9 mouse cellular contexts compared by ENCODE assay signal in genomic region chr9:65022580-65023135, GRCm38 (mm10). TPM values are rescaled to one million over a fixed set of nuclear protein-coding genes. Genes with fewer than 3 reads are reported as not detected.
DNase-seq lines count a peak whose midpoint lies in the region; ATAC-seq and TF ChIP-seq lines count a peak whose summit lies in the region.
"Had no signal": no experiment of that assay in that cellular context is flagged by ENCODE, and none has a peak within 500 bp of the region (broad histone marks: within the 10 kb centered on the region; RNA-seq: fewer than 3 reads in every experiment).

No protein-coding gene starts in this region.

- 0 out of 2 replicates have a peak overlapping the region, but pooled peaks have one; percentile 99 for H3K9ac ChIP-seq in midbrain, embryonic 13.5 days (replicated peaks)
- H3K9ac ChIP-seq in midbrain, embryonic 14.5 days (replicated peaks; ENCODE audit: low read length), result no peak overlapping the region

- H3K27ac ChIP-seq in gastrocnemius, adult 2 months, result peak overlapping the region; percentile 96
- H3K27ac ChIP-seq in midbrain, embryonic 13.5 days, result peak overlapping the region; percentile 94; the same call in 1 of the 2 replicates
- no peak overlapping the region; the same call in 1 of the 2 replicates for H3K27ac ChIP-seq in midbrain, embryonic 14.5 days (replicated peaks; ENCODE audit: low read depth, low read length)
- peak overlapping the region; percentile 15; the same call in 1 of the 2 replicates for H3K27ac ChIP-seq in small intestine, adult 2 months (ENCODE audit: insufficient read depth, low read depth, low read length)

- TF ChIP-seq CTCF in gastrocnemius, adult 2 months (IDR thresholded peaks at IDR 0.05), result no peak
- TF ChIP-seq CTCF in small intestine, adult 2 months (IDR thresholded peaks at IDR 0.05; ENCODE audit: extremely low read depth, insufficient read length, insufficient replicate concordance, low read depth, low read length), result no peak

- peak overlapping the region; percentile 84; the same call in 1 of the 2 replicates for H3K4me2 ChIP-seq in midbrain, embryonic 13.5 days (replicated peaks)
- no peak overlapping the region for H3K4me2 ChIP-seq in midbrain, embryonic 14.5 days (ENCODE audit: low read length)

- H3K4me1 ChIP-seq in midbrain, embryonic 13.5 days (replicated peaks), result peaks cover 44% of the 10 kb centered on the region
- H3K4me1 ChIP-seq in midbrain, embryonic 14.5 days (ENCODE audit: control insufficient read depth, insufficient read depth, low read length), result peaks cover 34% of the 10 kb centered on the region
- peaks cover 18% of the 10 kb centered on the region; the same call in 1 of the 2 replicates for H3K4me1 ChIP-seq in small intestine, adult 2 months (ENCODE audit: control insufficient read depth, insufficient read depth, insufficient read length, low read length)

- no peak for TF ChIP-seq POLR2A in small intestine, adult 2 months (IDR thresholded peaks at IDR 0.05; ENCODE audit: low read depth, low read length)

- 0 out of 2 replicates have a peak, but pooled peaks cover 12% of the 10 kb centered on the region for H3K27me3 ChIP-seq in midbrain, embryonic 13.5 days
- no peaks in the 10 kb centered on the region for H3K27me3 ChIP-seq in midbrain, embryonic 14.5 days (ENCODE audit: control insufficient read depth, insufficient read depth, low read length)
- H3K27me3 ChIP-seq in small intestine, adult 2 months (ENCODE audit: control insufficient read depth, insufficient read depth, low read length), result no peaks in the 10 kb centered on the region

- 66% methylated on average over 4 of the region's 4 CpGs for WGBS in midbrain, embryonic 13.5 days
- WGBS in midbrain, embryonic 14.5 days, result 77% methylated on average over 4 of the region's 4 CpGs
- WGBS in small intestine, adult 2 months, result 22% methylated on average over 4 of the region's 4 CpGs

- no peak for DNase-seq in gastrocnemius, adult 2 months
- no peak for DNase-seq in gastrocnemius, postnatal 25 days
- DNase-seq in midbrain, embryonic 14.5 days, result no peak
- DNase-seq in adrenal gland, postnatal 14 days, result peak; percentile 87
- no peak for DNase-seq in urinary bladder, adult 18-20 months (ENCODE audit: low spot score in 2 of 2)
- no peak for DNase-seq in left cerebral cortex, postnatal 25 days (ENCODE audit: low spot score in 2 of 2)
- DNase-seq: right cerebral cortex, adult 18-20 months had no signal

- H3K36me3 ChIP-seq in midbrain, embryonic 13.5 days, result no peaks in the 10 kb centered on the region
- H3K36me3 ChIP-seq in midbrain, embryonic 14.5 days (ENCODE audit: control insufficient read depth, insufficient read depth, low read length), result no peaks in the 10 kb centered on the region
- no peaks in the 10 kb centered on the region for H3K36me3 ChIP-seq in small intestine, adult 2 months (ENCODE audit: control insufficient read depth, insufficient read depth, low read length)

- no peak for ATAC-seq in midbrain, embryonic 13.5 days
- ATAC-seq in midbrain, embryonic 14.5 days (ENCODE audit: low FRiP score, low TSS enrichment), result no peak

- no peak overlapping the region for H3K4me3 ChIP-seq in gastrocnemius, adult 2 months
- no peak overlapping the region for H3K4me3 ChIP-seq in midbrain, embryonic 13.5 days (replicated peaks)
- no peak overlapping the region for H3K4me3 ChIP-seq in midbrain, embryonic 14.5 days (replicated peaks; ENCODE audit: low read depth, low read length)
- no peak overlapping the region for H3K4me3 ChIP-seq in small intestine, adult 2 months (ENCODE audit: low read depth, low read length)

- no peaks in the 10 kb centered on the region for H3K9me3 ChIP-seq in midbrain, embryonic 13.5 days
- no peaks in the 10 kb centered on the region for H3K9me3 ChIP-seq in midbrain, embryonic 14.5 days (ENCODE audit: control insufficient read depth, low read length)

- intact Hi-C loops in gastrocnemius, adult 2 months (cut with DNase I), result no loop called here
- intact Hi-C loops in left cerebral cortex, postnatal 25 days (cut with DNase I), result no loop called here

RNA-seq across cellular contexts. Expression of gene Hacd3, which starts 1.2 kb away (rescaled TPM):
- total RNA-seq in gastrocnemius, adult 2 months (2021), result 10 to 100 TPM in 1 of 2 experiments, 1 to 10 TPM in 1; 9.0 to 10.8 TPM
- 10 to 100 TPM in 1 of 2 experiments, 1 to 10 TPM in 1; 8.2 to 11.9 TPM for total RNA-seq in gastrocnemius, postnatal 25 days (2021)
- polyA plus RNA-seq in midbrain, embryonic 13.5 days (2015; fragmentation: Nextera tagmentation; extraction: Ambion mirVana), result 188 and 192 TPM in 2 replicates
- 152 and 171 TPM in 2 replicates for polyA plus RNA-seq in midbrain, embryonic 14.5 days (2014; fragmentation: Nextera tagmentation; extraction: Ambion mirVana)
- 179 and 191 TPM in 2 replicates for total RNA-seq in adrenal gland, postnatal 14 days (2021)
- polyA plus RNA-seq in small intestine, adult 2 months (2012; rRNA removed), result 12.6 and 17.2 TPM in 2 replicates
- total RNA-seq in left cerebral cortex, postnatal 25 days (2021), result 100 to 1,000 TPM; 169 to 175 TPM

RNA-seq across cellular contexts. Expression of gene Dpp8, which starts 9.6 kb away (rescaled TPM):
- 100 to 1,000 TPM in 1 of 2 experiments, 10 to 100 TPM in 1; 95.9 to 112 TPM for total RNA-seq in gastrocnemius, adult 2 months (2021)
- 100 to 1,000 TPM; 101 to 128 TPM for total RNA-seq in gastrocnemius, postnatal 25 days (2021)
- polyA plus RNA-seq in midbrain, embryonic 13.5 days (2015; fragmentation: Nextera tagmentation; extraction: Ambion mirVana), result 40.4 and 45.5 TPM in 2 replicates
- 33.9 and 39.1 TPM in 2 replicates for polyA plus RNA-seq in midbrain, embryonic 14.5 days (2014; fragmentation: Nextera tagmentation; extraction: Ambion mirVana)
- 86.9 and 89.5 TPM in 2 replicates for total RNA-seq in adrenal gland, postnatal 14 days (2021)
- polyA plus RNA-seq in small intestine, adult 2 months (2012; rRNA removed), result 17.6 and 21.4 TPM in 2 replicates
- total RNA-seq in left cerebral cortex, postnatal 25 days (2021), result 100 to 1,000 TPM; 154 to 160 TPM

Comparison
In these comparisons a context has a peak if more than half of its experiments do, and no peak if none do; other contexts are left out.
1. RNA of gene Hacd3, which starts 1.2 kb away (total RNA-seq): 179 to 191 TPM in adrenal gland, postnatal 14 days and 169 to 175 TPM in left cerebral cortex, postnatal 25 days; 8.2 to 11.9 TPM in gastrocnemius, postnatal 25 days and 9.0 to 10.8 TPM in gastrocnemius, adult 2 months; every median in the first group is over 10 times any median in the second.